Mouse (Mus musculus): ENCODE measurements around the gene Spry2. TPM values are rescaled to one million over a fixed set of nuclear protein-coding genes. Genes with fewer than 3 reads are reported as not detected.

Spry2 gene
- total RNA-seq, 2 experiments from 2014 or later, result 19.8 to 20.1 TPM

GRCm38 (mm10) chr14:105892941-105893622 is 3.5 kb downstream of the Spry2 start:
- DNase-seq, result peak; percentile 28

- DNase-seq, result no peak
These were observed 5.9 kb downstream of the Spry2 start for GRCm38 (mm10) chr14:105890516-105891231.

- DNase-seq, result no peak
These were observed 9.8 kb downstream of the Spry2 start for GRCm38 (mm10) chr14:105886643-105887374.

GRCm38 (mm10) chr14:105885249-105885648 is 11.4 kb downstream of the Spry2 start:
- no peak for DNase-seq

- DNase-seq, result no peak
These were observed 13.4 kb downstream of the Spry2 start for GRCm38 (mm10) chr14:105883215-105883614.

GRCm38 (mm10) chr14:105878359-105878758 is 18.3 kb downstream of the Spry2 start:
- no peak for DNase-seq

- DNase-seq, result no peak
These were observed 20.2 kb downstream of the Spry2 start for GRCm38 (mm10) chr14:105876375-105876774.

GRCm38 (mm10) chr14:105870370-105870936 is 26.2 kb downstream of the Spry2 start:
- DNase-seq, result peak; percentile 38

- no peak for DNase-seq
These were observed 31.2 kb downstream of the Spry2 start for GRCm38 (mm10) chr14:105865381-105865938.

- DNase-seq, result no peak
These were observed 34.4 kb downstream of the Spry2 start for GRCm38 (mm10) chr14:105862199-105862598.

GRCm38 (mm10) chr14:105860920-105861319 is 35.7 kb downstream of the Spry2 start:
- DNase-seq, result no peak

GRCm38 (mm10) chr14:105860276-105860675 is 36.3 kb downstream of the Spry2 start:
- no peak for DNase-seq

GRCm38 (mm10) chr14:105859876-105860275 is 36.7 kb downstream of the Spry2 start:
- DNase-seq, result no peak

GRCm38 (mm10) chr14:105859368-105859767 is 37.3 kb downstream of the Spry2 start:
- DNase-seq, result no peak

- no peak for DNase-seq
These were observed 37.7 kb downstream of the Spry2 start for GRCm38 (mm10) chr14:105858935-105859334.

- no peak for DNase-seq
These were observed 45.1 kb downstream of the Spry2 start for GRCm38 (mm10) chr14:105851359-105852067.

Other genes with a start within 250 kb of the Spry2 start
- gene Trim52, start 209.4 kb upstream of the Spry2 start, total RNA-seq (2021), result not detected

All from gastrocnemius, postnatal 25 days (tissue).